Mouse (Mus musculus): ENCODE measurements at regions not wholly inside any gene's neighbourhood (a gene's known extent, or its start where the extent isn't known, plus 50 kb on each side); places are given as distances from the start of the nearest gene placed in this dataset.
"Not testable (repeated sequence)": the region's sequence is repeated elsewhere in the genome, so short reads cannot be mapped to it uniquely, and the experiment has no call there.

GRCm38 (mm10) chr6:7120136-7120535 is 164.3 kb downstream of the Sdhaf3 start:
- peak; percentile 55 to 78 for DNase-seq

- no peak for DNase-seq
Observed at GRCm38 (mm10) chr6:7133042-7133441, 177.2 kb downstream of the Sdhaf3 start.

- no peak for DNase-seq
Observed at GRCm38 (mm10) chr6:7134062-7134461, 178.3 kb downstream of the Sdhaf3 start.

- no peak for DNase-seq
Observed at GRCm38 (mm10) chr6:7134888-7135287, 179.1 kb downstream of the Sdhaf3 start.

- no peak for DNase-seq
Observed at GRCm38 (mm10) chr6:7181711-7182110, 225.9 kb downstream of the Sdhaf3 start.

- no peak for DNase-seq
Observed at GRCm38 (mm10) chr6:7199046-7199599, 243.3 kb downstream of the Sdhaf3 start.

- DNase-seq, result no peak
Observed at GRCm38 (mm10) chr6:7215880-7216279, 260.1 kb downstream of the Sdhaf3 start.

- no peak for DNase-seq
Observed at GRCm38 (mm10) chr6:7252286-7252685, 296.5 kb downstream of the Sdhaf3 start.

- DNase-seq, result no peak
Observed at GRCm38 (mm10) chr6:7277431-7277830, 277.2 kb upstream of the Tac1 start.

- DNase-seq, result peak; percentile 45 to 51
Observed at GRCm38 (mm10) chr6:7306956-7307355, 247.7 kb upstream of the Tac1 start.

GRCm38 (mm10) chr6:7313496-7313895 is 241.2 kb upstream of the Tac1 start:
- peak; percentile 13 to 64 for DNase-seq

GRCm38 (mm10) chr6:7326974-7327373 is 227.7 kb upstream of the Tac1 start:
- no peak for DNase-seq

- DNase-seq, result peak; percentile 9 to 30
Observed at GRCm38 (mm10) chr6:7356634-7357033, 198.0 kb upstream of the Tac1 start.

- no peak for DNase-seq
Observed at GRCm38 (mm10) chr6:7367166-7367565, 187.5 kb upstream of the Tac1 start.

- DNase-seq, result no peak
Observed at GRCm38 (mm10) chr6:7374629-7375028, 180.1 kb upstream of the Tac1 start.

GRCm38 (mm10) chr6:7375851-7376250 is 178.8 kb upstream of the Tac1 start:
- DNase-seq, result no peak

GRCm38 (mm10) chr6:7378651-7379050 is 176.0 kb upstream of the Tac1 start:
- DNase-seq, result no peak

GRCm38 (mm10) chr6:7424731-7425130 is 129.9 kb upstream of the Tac1 start:
- DNase-seq, result no peak

- DNase-seq, result no peak
Observed at GRCm38 (mm10) chr6:7441725-7442124, 113.0 kb upstream of the Tac1 start.

GRCm38 (mm10) chr6:7442286-7442685 is 112.4 kb upstream of the Tac1 start:
- DNase-seq, result not testable (repeated sequence)

GRCm38 (mm10) chr6:7455881-7456280 is 98.8 kb upstream of the Tac1 start:
- no peak for DNase-seq

GRCm38 (mm10) chr6:7463896-7464295 is 90.8 kb upstream of the Tac1 start:
- peak in 1 of 2 experiments; percentile 30 for DNase-seq

- no peak for DNase-seq
Observed at GRCm38 (mm10) chr6:7464346-7464745, 90.3 kb upstream of the Tac1 start.

- DNase-seq, result no peak
Observed at GRCm38 (mm10) chr6:7472366-7473026, 82.2 kb upstream of the Tac1 start.

- DNase-seq, result no peak
Observed at GRCm38 (mm10) chr6:7473730-7474129, 80.9 kb upstream of the Tac1 start.
